Mouse (Mus musculus) olfactory bulb, adult 2 months (tissue): ENCODE measurements at regions not wholly inside any gene's neighbourhood (a gene's known extent, or its start where the extent isn't known, plus 50 kb on each side); places are given as distances from the start of the nearest gene placed in this dataset.

Experiments
- CTCF ChIP-seq: fragments of 200-500 bp; IDR thresholded peaks from 2 replicates; pipeline ENCODE4 v1.5.1; 2012; ENCODE audit warnings: low read depth, mild to moderate bottlenecking, low read length, moderate library complexity; ENCODE audit not compliant: insufficient read depth
- POLR2A ChIP-seq: fragments of 200-500 bp; IDR thresholded peaks from 2 replicates; pipeline ENCODE4 v1.6.1; 2012; ENCODE audit warnings: mild to moderate bottlenecking, low read depth, low read length, moderate library complexity; ENCODE audit not compliant: insufficient read depth

DNA sequence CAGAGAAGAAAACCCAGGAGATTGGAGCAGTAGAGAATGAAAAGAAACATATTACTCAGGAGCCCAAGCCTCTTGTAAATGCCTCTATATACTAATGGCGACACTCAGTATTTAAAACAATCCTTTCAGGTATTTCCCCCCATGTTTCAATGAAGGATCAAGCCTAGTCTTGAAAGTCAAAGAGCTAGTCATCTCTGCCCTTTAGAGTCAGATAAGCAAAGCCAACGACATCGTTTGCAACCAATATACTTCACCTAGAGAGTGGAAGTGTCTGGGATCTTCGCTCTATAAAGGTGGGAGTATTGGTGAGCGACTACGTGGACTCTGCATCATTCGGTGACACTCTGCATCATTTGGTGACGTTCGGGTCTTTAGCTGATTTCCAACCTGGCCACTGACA is 401.8 kb upstream of the Adgrl2 start:
- TF ChIP-seq CTCF (no peak), POLR2A (no peak)
